Mouse (Mus musculus) intestine, embryonic 14.5 days (tissue): ENCODE data around the gene Cd79b. TPM values are rescaled to one million over a fixed set of nuclear protein-coding genes. Genes with fewer than 3 reads are reported as not detected.

ENCODE experiments used
- ATAC-seq: fragments of 200-750 bp; cut with Nextera tagmentation; replicated peaks from 2 replicates; pipeline ENCODE4 v1.8.0; 2017; ENCODE audit warnings: low read depth, moderate number of reproducible peaks, moderate TSS enrichment, moderate library complexity; ENCODE audit not compliant: low FRiP score, low TSS enrichment
- DNase-seq: peaks from one replicate; pipeline ENCODE4 v3.0.0-alpha.2; 2018; ENCODE audit warnings: low spot score
- H3K27ac ChIP-seq: fragments of 300-500 bp; sonication (generic); 2 replicates; pipeline ENCODE4 v1.5.1; 2014; ENCODE audit warnings: low read depth, mild to moderate bottlenecking, control low read depth
- H3K27me3 ChIP-seq: fragments of 300-500 bp; sonication (generic); replicated peaks from 2 replicates; pipeline ENCODE4 v1.6.1; 2014; ENCODE audit warnings: low read length, control low read depth; ENCODE audit not compliant: control insufficient read depth, insufficient read depth
- H3K36me3 ChIP-seq: fragments of 300-500 bp; sonication (generic); 2 replicates; pipeline ENCODE4 v1.6.1; 2014; ENCODE audit warnings: low read length, control low read depth; ENCODE audit not compliant: control insufficient read depth, insufficient read depth
- H3K4me1 ChIP-seq: fragments of 300-500 bp; sonication (generic); replicated peaks from 2 replicates; pipeline ENCODE4 v1.6.1; 2014; ENCODE audit warnings: low read length, control low read depth, mixed read lengths; ENCODE audit not compliant: control insufficient read depth, insufficient read depth
- H3K4me2 ChIP-seq: fragments of 300-500 bp; sonication (generic); 2 replicates; pipeline ENCODE4 v1.6.1; 2014; ENCODE audit warnings: low read length
- H3K4me3 ChIP-seq: fragments of 300-500 bp; sonication (generic); 2 replicates; pipeline ENCODE4 v1.5.1; 2014; ENCODE audit warnings: low read depth, low read length, control low read depth, mixed read lengths
- H3K9ac ChIP-seq: fragments of 300-500 bp; sonication (generic); 2 replicates; pipeline ENCODE4 v1.6.1; 2014; ENCODE audit warnings: mild to moderate bottlenecking, low read length
- H3K9me3 ChIP-seq: fragments of 300-500 bp; sonication (generic); 2 replicates; pipeline ENCODE4 v1.6.1; 2016; ENCODE audit warnings: low read length, control low read depth; ENCODE audit not compliant: control insufficient read depth
- WGBS: fragments of 180-500 bp; shearing (Covaris S2); extraction: QIAGEN DNeasy Blood & Tissue Kit; methylation state at CpG from one replicate; pipeline ENCODE4 v1.1.7; 2014; 5-methylcytosine and 5-hydroxymethylcytosine counted together
- polyA plus RNA-seq: library from polyadenylated mRNA; unstranded; fragments of >200 nt; fragmentation: Nextera tagmentation; extraction: Ambion mirVana; gene quantifications from 2 replicates; pipeline ENCODE4 v1.2.1, GENCODE M21; 2014

The Cd79b gene
- polyA plus RNA-seq, 1 experiment from 2014 or later = 4.2 TPM

DNA sequence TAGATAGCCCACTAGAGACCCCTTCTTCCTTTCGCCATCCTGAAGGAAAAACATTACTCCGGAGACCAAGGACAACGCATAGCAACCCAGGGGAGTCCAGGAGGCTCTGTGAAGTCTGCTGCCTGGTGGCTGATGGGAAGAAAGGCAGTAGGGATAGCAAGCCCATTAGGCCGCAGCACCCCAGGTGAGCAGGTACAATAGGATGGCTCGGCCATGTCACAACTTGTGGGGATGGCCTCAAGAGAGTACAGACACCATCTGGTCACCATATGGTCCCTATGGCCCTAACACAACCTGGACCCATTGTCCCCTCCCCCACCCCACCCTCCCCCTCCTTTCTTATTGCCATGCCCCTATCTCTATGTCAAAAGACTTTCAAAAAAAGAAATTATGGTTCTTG lies 46.7 kb downstream of the Cd79b start:
- ATAC-seq (no peak), DNase-seq (no peak)
- H3K36me3 ChIP-seq = peaks cover 50% of the 10 kb centered on the region
- H3K4me3 ChIP-seq = no peak overlapping the region
- H3K27ac ChIP-seq = peak overlapping the region; percentile 79
- no peaks in the 10 kb centered on the region for H3K9me3 ChIP-seq
- H3K4me2 ChIP-seq = peak overlapping the region; percentile 41
- peaks cover 33% of the 10 kb centered on the region for H3K4me1 ChIP-seq
- 63% methylated on average over 5 of the region's 5 CpGs for WGBS
- H3K9ac ChIP-seq = no peak overlapping the region
- no peaks in the 10 kb centered on the region for H3K27me3 ChIP-seq

DNA sequence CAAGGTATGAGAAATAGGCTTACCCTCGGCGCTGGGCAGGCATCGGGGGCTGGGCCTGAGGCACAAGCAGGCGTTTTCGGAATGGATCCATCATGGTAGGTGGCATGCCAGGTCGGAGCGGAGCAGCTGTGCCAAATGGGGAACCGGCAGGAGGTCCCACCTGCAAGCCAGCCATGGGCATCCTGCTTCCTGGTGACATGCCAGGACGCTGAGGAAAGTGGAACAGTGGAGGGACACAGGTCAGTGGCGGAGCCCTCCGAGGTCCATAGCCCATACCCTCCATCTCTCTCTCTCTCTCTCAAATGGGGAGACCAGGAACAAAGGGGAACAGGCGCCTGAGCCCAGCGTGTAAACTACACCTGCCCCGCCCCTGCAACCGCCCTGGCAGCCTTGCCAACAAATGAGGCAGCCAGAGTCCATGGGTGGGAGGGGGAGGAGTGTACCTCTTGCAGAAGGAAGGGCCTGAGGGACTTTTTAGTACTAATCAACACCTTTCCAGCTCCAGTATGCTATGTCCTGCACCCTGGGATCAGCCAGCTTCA lies 47.2 kb downstream of the Cd79b start:
- no peaks in the 10 kb centered on the region for H3K9me3 ChIP-seq
- peaks cover 33% of the 10 kb centered on the region for H3K4me1 ChIP-seq
- H3K4me3 ChIP-seq = no peak overlapping the region
- H3K27ac ChIP-seq = no peak overlapping the region
- ATAC-seq (no peak), DNase-seq (no peak)
- no peak overlapping the region for H3K4me2 ChIP-seq
- H3K27me3 ChIP-seq = no peaks in the 10 kb centered on the region
- WGBS = 68% methylated on average over 15 of the region's 15 CpGs
- H3K36me3 ChIP-seq = peaks cover 55% of the 10 kb centered on the region
- H3K9ac ChIP-seq = no peak overlapping the region

DNA sequence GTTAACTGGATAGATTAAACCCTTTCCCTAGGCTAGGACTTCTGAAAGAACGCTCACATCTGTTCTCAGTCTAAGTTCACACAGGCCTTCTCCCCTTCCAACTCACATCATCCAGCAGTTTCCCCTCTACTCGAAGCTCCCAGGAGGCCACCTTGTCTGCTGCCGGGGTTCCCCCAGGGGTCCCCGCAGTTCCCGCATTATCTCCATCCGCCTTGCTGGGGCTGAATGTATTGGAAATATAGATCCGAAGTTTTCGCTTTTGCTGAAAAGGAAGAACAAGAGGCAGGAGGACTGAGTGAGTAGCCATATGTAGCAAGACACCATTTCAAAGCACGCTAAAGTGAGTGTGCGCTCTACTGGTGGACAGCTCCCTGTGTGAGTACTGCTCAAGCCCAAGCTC lies 48.1 kb downstream of the Cd79b start:
- Histone ChIP-seq H3K9ac (no peak overlapping the region), H3K4me1 (peaks cover 32% of the 10 kb centered on the region), H3K4me2 (no peak overlapping the region), H3K4me3 (no peak overlapping the region), H3K36me3 (peaks cover 64% of the 10 kb centered on the region), H3K9me3 (no peaks in the 10 kb centered on the region), H3K27ac (no peak overlapping the region), H3K27me3 (no peaks in the 10 kb centered on the region)
- DNase-seq (no peak), ATAC-seq (no peak)
- WGBS = 94% methylated on average over 10 of the region's 10 CpGs

DNA sequence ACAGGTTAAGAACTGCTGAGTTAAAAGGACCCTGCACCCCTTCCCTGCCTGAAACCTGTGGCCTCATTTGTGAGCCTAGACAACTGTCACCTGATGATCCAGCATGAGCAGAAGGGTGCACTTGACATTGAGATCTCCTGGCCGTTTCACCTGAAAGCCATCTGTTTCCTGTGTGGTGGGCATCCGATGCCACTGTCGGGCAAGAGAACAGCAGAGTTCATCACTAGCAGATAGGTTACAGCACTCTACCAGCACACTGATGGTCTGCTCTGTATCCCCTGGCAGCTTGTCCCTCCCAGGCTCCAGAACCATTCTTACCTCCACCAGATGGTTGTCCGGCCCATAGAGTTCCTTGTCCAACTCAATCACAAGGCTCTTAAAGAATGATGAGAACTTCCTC lies 49.0 kb downstream of the Cd79b start:
- H3K4me3 ChIP-seq = no peak overlapping the region
- WGBS = 91% methylated on average over 4 of the region's 4 CpGs
- H3K9ac ChIP-seq = no peak overlapping the region
- peaks cover 73% of the 10 kb centered on the region for H3K36me3 ChIP-seq
- ATAC-seq (no peak), DNase-seq (no peak)
- no peaks in the 10 kb centered on the region for H3K27me3 ChIP-seq
- no peak overlapping the region for H3K27ac ChIP-seq
- H3K4me1 ChIP-seq = peaks cover 25% of the 10 kb centered on the region
- no peak overlapping the region for H3K4me2 ChIP-seq
- H3K9me3 ChIP-seq = no peaks in the 10 kb centered on the region

DNA sequence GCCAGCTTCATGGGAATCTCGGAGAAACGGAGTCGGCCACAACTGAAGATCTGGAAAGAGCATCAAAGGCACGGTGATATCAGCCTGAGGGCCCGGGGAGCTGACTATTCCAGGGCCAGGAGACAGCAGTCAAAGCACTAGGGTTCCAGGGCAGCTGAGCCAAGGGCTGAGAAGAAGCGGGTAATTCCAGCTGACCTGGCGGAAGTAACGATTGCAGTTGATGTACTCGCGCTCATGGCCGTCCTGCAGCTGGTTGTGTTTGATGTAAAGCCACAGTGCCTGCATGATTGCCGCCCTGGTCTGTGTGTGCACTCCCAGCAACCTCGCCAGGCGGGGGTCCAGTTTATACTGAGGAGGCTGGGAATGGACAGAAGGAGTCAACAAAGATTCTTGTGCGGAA lies 49.6 kb downstream of the Cd79b start:
- no peak overlapping the region for H3K4me2 ChIP-seq
- H3K9me3 ChIP-seq = no peaks in the 10 kb centered on the region
- peaks cover 23% of the 10 kb centered on the region for H3K4me1 ChIP-seq
- peaks cover 74% of the 10 kb centered on the region for H3K36me3 ChIP-seq
- no peaks in the 10 kb centered on the region for H3K27me3 ChIP-seq
- ATAC-seq = no peak
- no peak overlapping the region for H3K9ac ChIP-seq
- WGBS = 91% methylated on average over 15 of the region's 15 CpGs
- no peak overlapping the region for H3K27ac ChIP-seq
- no peak overlapping the region for H3K4me3 ChIP-seq
- DNase-seq = no peak

DNA sequence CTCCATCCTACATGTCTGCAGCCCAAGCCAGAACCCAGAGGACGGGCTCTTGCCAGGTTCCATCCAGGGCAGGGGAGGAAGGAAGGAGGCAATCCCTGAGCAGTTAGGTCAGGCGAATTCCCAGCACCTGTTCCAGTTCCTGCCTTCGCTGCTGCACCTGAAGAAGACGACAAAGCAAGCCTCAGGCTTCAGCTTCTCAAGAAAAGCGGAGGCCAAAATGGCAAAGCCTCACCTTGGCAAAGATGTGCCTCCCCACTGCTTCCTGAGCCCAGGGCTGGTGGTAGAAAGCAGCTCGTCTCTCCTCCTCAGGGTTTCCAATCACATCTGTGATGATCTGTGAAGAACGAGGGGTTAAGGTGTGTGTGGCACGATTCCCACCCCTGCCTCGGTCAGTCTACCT lies 50.6 kb downstream of the Cd79b start:
- 88% methylated on average over 9 of the region's 9 CpGs for WGBS
- DNase-seq = no peak

More for the DNA sequence above, 50.6 kb downstream of the Cd79b start:
- peaks cover 80% of the 10 kb centered on the region for H3K36me3 ChIP-seq
- no peak overlapping the region for H3K9ac ChIP-seq
- H3K4me3 ChIP-seq = no peak overlapping the region
- H3K27ac ChIP-seq = no peak overlapping the region
- H3K27me3 ChIP-seq = no peaks in the 10 kb centered on the region
- H3K9me3 ChIP-seq = no peaks in the 10 kb centered on the region
- H3K4me1 ChIP-seq = peaks cover 16% of the 10 kb centered on the region
- H3K4me2 ChIP-seq = no peak overlapping the region
- ATAC-seq = no peak

Other genes starting within 250 kb of the Cd79b start
- gene Taco1, start 248.7 kb downstream of the Cd79b start, polyA plus RNA-seq = 8.8 and 10.3 TPM in 2 replicates
- gene Map3k3, start 230.1 kb downstream of the Cd79b start, polyA plus RNA-seq = 22.3 and 23.0 TPM in 2 replicates
- not detected in 2 replicates for gene Gm10840, start 153.9 kb downstream of the Cd79b start, polyA plus RNA-seq
- 129 and 153 TPM in 2 replicates for gene Limd2, start 153.9 kb downstream of the Cd79b start, polyA plus RNA-seq
- 20.6 and 25.1 TPM in 2 replicates for gene Strada, start 112.6 kb downstream of the Cd79b start, polyA plus RNA-seq
- gene Ccdc47, start 98.4 kb downstream of the Cd79b start, polyA plus RNA-seq = 64.4 and 76.1 TPM in 2 replicates
- gene Ddx42, start 97.8 kb downstream of the Cd79b start, polyA plus RNA-seq = 66.5 and 80.8 TPM in 2 replicates
- gene Ftsj3, start 58.7 kb downstream of the Cd79b start, polyA plus RNA-seq = 65.1 and 69.9 TPM in 2 replicates
- 248 and 256 TPM in 2 replicates for gene Psmc5, start 58.6 kb downstream of the Cd79b start, polyA plus RNA-seq
- 64.4 and 72.4 TPM in 2 replicates for gene Smarcd2, start 41.8 kb downstream of the Cd79b start, polyA plus RNA-seq
- gene Tcam1, start 38.1 kb downstream of the Cd79b start, polyA plus RNA-seq = 0.16 and 0.26 TPM in 2 replicates
- gene Gh, start 12.9 kb downstream of the Cd79b start, polyA plus RNA-seq = not detected in 2 replicates
- 0.04 TPM in 1 of 2 replicates, not detected in the other for gene Scn4a, start 38.5 kb upstream of the Cd79b start, polyA plus RNA-seq
- gene Prr29, start 50.7 kb upstream of the Cd79b start, polyA plus RNA-seq = 0.60 and 0.74 TPM in 2 replicates
- 41.6 and 50.5 TPM in 2 replicates for gene Icam2, start 73.3 kb upstream of the Cd79b start, polyA plus RNA-seq
- gene Ern1, start 173.1 kb upstream of the Cd79b start, polyA plus RNA-seq = 7.1 and 7.6 TPM in 2 replicates